Mouse (Mus musculus) liver, adult 2 months (tissue): Measurements from ENCODE around the gene Synpo2l. TPM values are rescaled to one million over a fixed set of nuclear protein-coding genes. Genes with fewer than 3 reads are reported as not detected.

Experiments used
- DNase-seq: peaks from one replicate; pipeline ENCODE4 v3.0.0-alpha.2; 2011; ENCODE audit warnings: low read depth, low spot score; ENCODE audit errors: extremely low read depth
- H3K27ac ChIP-seq: fragments of 200-500 bp; replicated peaks from 2 replicates; pipeline ENCODE4 v1.5.1; 2012; ENCODE audit warnings: low read depth, mild to moderate bottlenecking, control low read depth, inconsistent platforms, low read length; ENCODE audit not compliant: insufficient read depth
- H3K27me3 ChIP-seq: fragments of 200-500 bp; 2 replicates; pipeline ENCODE4 v1.6.1; 2012; ENCODE audit warnings: mild to moderate bottlenecking, moderate library complexity, low read length, inconsistent platforms; ENCODE audit not compliant: control insufficient read depth, insufficient read depth
- H3K36me3 ChIP-seq: fragments of 200-500 bp; 2 replicates; pipeline ENCODE4 v1.6.1; 2012; ENCODE audit warnings: low read length, inconsistent platforms; ENCODE audit not compliant: control insufficient read depth, insufficient read depth
- H3K4me1 ChIP-seq: fragments of 200-500 bp; 2 replicates; pipeline ENCODE4 v1.6.1; 2011; ENCODE audit warnings: low read length; ENCODE audit not compliant: control insufficient read depth, insufficient read depth
- H3K4me3 ChIP-seq: fragments of 200-500 bp; 2 replicates; pipeline ENCODE4 v1.5.1; 2011; ENCODE audit warnings: low read depth, mild to moderate bottlenecking, control low read depth, low read length, moderate library complexity; ENCODE audit not compliant: insufficient read depth
- H3K79me2 ChIP-seq: fragments of 200-500 bp; 2 replicates; pipeline ENCODE4 v1.6.1; 2012; ENCODE audit warnings: inconsistent platforms, mild to moderate bottlenecking, low read length, moderate library complexity; ENCODE audit not compliant: control insufficient read depth, insufficient read depth
- H3K9ac ChIP-seq: fragments of 200-500 bp; 2 replicates; pipeline ENCODE4 v1.6.1; 2012; ENCODE audit warnings: low read depth, mild to moderate bottlenecking, control low read depth, inconsistent platforms, low read length
- CTCF ChIP-seq: fragments of 200-500 bp; IDR thresholded peaks from 2 replicates; pipeline ENCODE4 v1.5.1; 2011; ENCODE audit warnings: low read depth, low read length, control low read depth
- POLR2A ChIP-seq: fragments of 200-500 bp; IDR thresholded peaks from 2 replicates; pipeline ENCODE4 v1.6.1; 2011; ENCODE audit warnings: low read length, control low read depth; ENCODE audit not compliant: insufficient read depth; ENCODE audit errors: extremely low read depth
- WGBS: fragments of 180-500 bp; shearing (Covaris S2); methylation state at CpG from one replicate; pipeline ENCODE4 v1.1.7; 2018; 5-methylcytosine and 5-hydroxymethylcytosine counted together
- polyA plus RNA-seq: library from polyadenylated mRNA; depleted of rRNA; stranded (reverse); fragments of >200 nt; gene quantifications from 2 replicates; pipeline ENCODE4 v1.2.3, GENCODE M21; 2012
- total RNA-seq: library from RNA; depleted of rRNA; stranded (reverse); fragments of >200 nt; gene quantifications from 2 replicates; pipeline ENCODE4 v1.2.3, GENCODE M21; 2014

The Synpo2l gene
- total and polyA plus RNA-seq, 2 experiments, result 0.09 to 0.10 TPM

DNA sequence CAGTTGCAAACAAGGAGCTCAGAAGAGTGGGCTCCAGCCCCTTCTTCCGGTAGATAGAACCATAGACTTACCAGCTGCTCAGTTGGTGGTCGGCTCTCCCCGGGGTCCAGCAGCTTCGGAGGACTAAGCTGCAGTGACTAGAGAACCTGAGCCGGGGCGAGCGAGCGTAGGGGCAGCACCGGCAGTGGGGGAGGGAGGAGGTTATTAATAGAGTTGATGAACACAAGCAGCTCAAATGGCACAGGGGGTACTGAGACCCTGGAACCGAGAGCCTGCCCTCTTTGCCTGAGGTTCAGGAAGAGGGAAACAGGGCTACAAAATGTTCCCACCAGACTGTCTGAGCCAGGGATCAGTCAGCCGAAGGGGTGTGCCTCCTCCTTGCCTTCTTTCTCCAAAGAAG, 11.8 kb downstream of the Synpo2l start, which contains the start of gene Myoz1:
Gene Myoz1 (minus strand): TSS at position 180 of the 400 bp plus-strand sequence.
- H3K27ac ChIP-seq, result no peak within 1 kb of the TSS
- no peak for DNase-seq
- no peaks in the 10 kb centered on the region for H3K36me3 ChIP-seq
- no peaks in the 10 kb centered on the region for H3K27me3 ChIP-seq
- WGBS, result 81% methylated on average over 11 of the region's 11 CpGs
- H3K4me1 ChIP-seq, result no peaks in the 10 kb centered on the region; the same call in 1 of the 2 replicates
- TF ChIP-seq CTCF, result no peak
- no peak for TF ChIP-seq POLR2A
- no peak within 1 kb of the TSS for H3K9ac ChIP-seq
- no peaks in the 10 kb centered on the region for H3K79me2 ChIP-seq
- no peak within 1 kb of the TSS for H3K4me3 ChIP-seq

DNA sequence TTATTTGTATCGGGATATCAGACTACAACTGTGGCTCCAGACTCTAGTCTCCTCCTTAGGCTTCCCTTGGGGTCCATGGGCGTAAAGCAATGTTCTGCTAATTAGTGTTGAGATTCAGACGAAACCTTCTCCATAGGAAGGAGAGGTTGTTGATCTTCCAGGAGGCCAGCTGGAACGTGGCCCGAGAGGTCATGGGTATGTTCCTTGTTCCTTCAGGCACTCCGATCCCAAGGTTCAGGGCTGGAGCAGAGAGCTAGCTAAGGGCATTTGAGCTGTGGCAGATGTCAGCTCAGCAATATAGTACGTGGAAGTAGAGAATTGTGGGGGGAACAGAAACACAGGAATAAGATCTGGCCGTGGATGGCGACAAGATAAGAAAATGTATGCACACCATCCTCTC, 12.4 kb downstream of the Synpo2l start:
- H3K9ac ChIP-seq, result no peak overlapping the region
- H3K36me3 ChIP-seq, result no peaks in the 10 kb centered on the region
- H3K27me3 ChIP-seq, result no peaks in the 10 kb centered on the region
- no peak for DNase-seq
- H3K4me1 ChIP-seq, result no peaks in the 10 kb centered on the region; the same call in 1 of the 2 replicates
- H3K4me3 ChIP-seq, result no peak overlapping the region
- TF ChIP-seq POLR2A, result no peak
- TF ChIP-seq CTCF, result no peak
- 73% methylated on average over 9 of the region's 9 CpGs for WGBS
- no peaks in the 10 kb centered on the region for H3K79me2 ChIP-seq
- no peak overlapping the region for H3K27ac ChIP-seq

- H3K36me3 ChIP-seq, result no peaks in the 10 kb centered on the region
- no peak overlapping the region for H3K4me3 ChIP-seq
- no peak for TF ChIP-seq POLR2A
- no peak for TF ChIP-seq CTCF
- H3K4me1 ChIP-seq, result no peaks in the 10 kb centered on the region; the same call in 1 of the 2 replicates
- H3K27me3 ChIP-seq, result no peaks in the 10 kb centered on the region
- H3K9ac ChIP-seq, result no peak overlapping the region
- no peaks in the 10 kb centered on the region for H3K79me2 ChIP-seq
- DNase-seq, result no peak
- WGBS, result 81% methylated on average over 9 of the region's 9 CpGs
- H3K27ac ChIP-seq, result no peak overlapping the region
These were observed 13.3 kb downstream of the Synpo2l start for GRCm38 (mm10) chr14:20654690-20655421.

- DNase-seq, result no peak
- Histone ChIP-seq H3K36me3 (no peaks in the 10 kb centered on the region), H3K27ac (no peak overlapping the region), H3K27me3 (no peaks in the 10 kb centered on the region), H3K4me1 (no peaks in the 10 kb centered on the region; the same call in 1 of the 2 replicates), H3K4me3 (no peak overlapping the region), H3K79me2 (no peaks in the 10 kb centered on the region), H3K9ac (no peak overlapping the region)
- no peak for TF ChIP-seq CTCF
- TF ChIP-seq POLR2A, result no peak
- whole genome bisulfite sequencing, result 75% methylated on average over 4 of the region's 4 CpGs
These were observed 16.4 kb downstream of the Synpo2l start for GRCm38 (mm10) chr14:20651722-20652256.

- H3K4me1 ChIP-seq, result no peaks in the 10 kb centered on the region; the same call in 1 of the 2 replicates
- no peaks in the 10 kb centered on the region for H3K79me2 ChIP-seq
- H3K9ac ChIP-seq, result no peak overlapping the region
- WGBS, result 92% methylated on average over 2 of the region's 2 CpGs
- DNase-seq, result no peak
- H3K27ac ChIP-seq, result no peak overlapping the region
- no peak for TF ChIP-seq CTCF
- no peak for TF ChIP-seq POLR2A
- no peaks in the 10 kb centered on the region for H3K27me3 ChIP-seq
- no peak overlapping the region for H3K4me3 ChIP-seq
- H3K36me3 ChIP-seq, result no peaks in the 10 kb centered on the region
These were observed 17.2 kb downstream of the Synpo2l start for GRCm38 (mm10) chr14:20651000-20651399.

DNA sequence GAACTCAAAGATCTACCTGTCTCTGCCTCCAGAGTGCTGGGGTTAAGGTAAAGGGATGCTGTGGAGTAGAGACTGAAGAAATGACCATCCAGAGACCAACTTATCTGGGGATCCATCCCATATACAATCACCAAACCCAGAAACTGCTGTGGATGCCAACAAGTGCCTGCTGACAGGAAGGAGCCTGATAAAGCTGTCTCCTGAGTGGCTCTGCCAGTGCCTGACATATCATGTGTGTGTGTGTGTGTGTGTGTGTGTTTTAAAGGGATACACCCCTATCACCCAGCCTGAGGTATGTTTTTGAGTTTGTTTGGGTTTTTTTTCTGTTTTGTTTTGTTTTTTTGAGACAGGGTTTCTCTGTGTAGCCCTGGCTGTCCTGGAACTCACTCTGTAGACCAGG, 21.8 kb downstream of the Synpo2l start:
- no peak overlapping the region for H3K27ac ChIP-seq
- DNase-seq, result no peak
- H3K9ac ChIP-seq, result no peak overlapping the region
- H3K79me2 ChIP-seq, result no peaks in the 10 kb centered on the region
- H3K4me3 ChIP-seq, result no peak overlapping the region
- TF ChIP-seq POLR2A, result no peak
- no peak for TF ChIP-seq CTCF
- H3K36me3 ChIP-seq, result no peaks in the 10 kb centered on the region
- H3K4me1 ChIP-seq, result no peaks in the 10 kb centered on the region
- H3K27me3 ChIP-seq, result no peaks in the 10 kb centered on the region
